Mouse (Mus musculus) thymus, adult 2 months (tissue): Measurements from ENCODE around the gene Stk32b. TPM values are rescaled to one million over a fixed set of nuclear protein-coding genes. Genes with fewer than 3 reads are reported as not detected.

ENCODE experiments used
- DNase-seq: peaks from one replicate; pipeline ENCODE4 v3.0.0; 2021
- H3K27ac ChIP-seq: fragments of 200-500 bp; 2 replicates; pipeline ENCODE4 v1.5.1; 2012; ENCODE audit warnings: low read length, control low read depth; ENCODE audit not compliant: control insufficient read depth, insufficient read depth
- H3K27me3 ChIP-seq: fragments of 200-500 bp; 2 replicates; pipeline ENCODE4 v1.6.1; 2012; ENCODE audit warnings: mild to moderate bottlenecking, low read length, moderate library complexity, mixed read lengths; ENCODE audit not compliant: control insufficient read depth, insufficient read depth
- H3K36me3 ChIP-seq: fragments of 200-500 bp; 2 replicates; pipeline ENCODE4 v1.6.1; 2012; ENCODE audit warnings: mild to moderate bottlenecking, low read length, moderate library complexity; ENCODE audit not compliant: control insufficient read depth, insufficient read depth
- H3K4me1 ChIP-seq: fragments of 200-500 bp; replicated peaks from 2 replicates; pipeline ENCODE4 v1.6.1; 2012; ENCODE audit warnings: low read length; ENCODE audit not compliant: control insufficient read depth, insufficient read depth
- H3K4me3 ChIP-seq: fragments of 200-500 bp; 2 replicates; pipeline ENCODE4 v1.5.1; 2012; ENCODE audit warnings: mild to moderate bottlenecking, low read length, control low read depth, moderate library complexity; ENCODE audit not compliant: control insufficient read depth, insufficient read depth
- CTCF ChIP-seq: fragments of 200-500 bp; IDR thresholded peaks from 2 replicates; pipeline ENCODE4 v1.5.1; 2012; ENCODE audit warnings: mild to moderate bottlenecking, control low read depth, low read length, moderate library complexity, borderline replicate concordance; ENCODE audit not compliant: control insufficient read depth, poor library complexity, insufficient read depth; ENCODE audit errors: extremely low read depth
- POLR2A ChIP-seq: fragments of 200-500 bp; IDR thresholded peaks from 2 replicates; pipeline ENCODE4 v1.6.1; 2012; ENCODE audit warnings: mild to moderate bottlenecking, low read length, control low read depth, moderate library complexity; ENCODE audit not compliant: control insufficient read depth, poor library complexity, insufficient read depth; ENCODE audit errors: extremely low read depth
- WGBS: fragments of 180-500 bp; shearing (Covaris S2); methylation state at CpG from one replicate; pipeline ENCODE4 v1.1.7; 2018; 5-methylcytosine and 5-hydroxymethylcytosine counted together
- polyA plus RNA-seq: library from polyadenylated mRNA; depleted of rRNA; stranded (reverse); fragments of >200 nt; gene quantifications from 2 replicates; pipeline ENCODE4 v1.2.3, GENCODE M21; 2012

Gene Stk32b
- polyA plus RNA-seq, 1 experiment, result 0.28 TPM

DNA sequence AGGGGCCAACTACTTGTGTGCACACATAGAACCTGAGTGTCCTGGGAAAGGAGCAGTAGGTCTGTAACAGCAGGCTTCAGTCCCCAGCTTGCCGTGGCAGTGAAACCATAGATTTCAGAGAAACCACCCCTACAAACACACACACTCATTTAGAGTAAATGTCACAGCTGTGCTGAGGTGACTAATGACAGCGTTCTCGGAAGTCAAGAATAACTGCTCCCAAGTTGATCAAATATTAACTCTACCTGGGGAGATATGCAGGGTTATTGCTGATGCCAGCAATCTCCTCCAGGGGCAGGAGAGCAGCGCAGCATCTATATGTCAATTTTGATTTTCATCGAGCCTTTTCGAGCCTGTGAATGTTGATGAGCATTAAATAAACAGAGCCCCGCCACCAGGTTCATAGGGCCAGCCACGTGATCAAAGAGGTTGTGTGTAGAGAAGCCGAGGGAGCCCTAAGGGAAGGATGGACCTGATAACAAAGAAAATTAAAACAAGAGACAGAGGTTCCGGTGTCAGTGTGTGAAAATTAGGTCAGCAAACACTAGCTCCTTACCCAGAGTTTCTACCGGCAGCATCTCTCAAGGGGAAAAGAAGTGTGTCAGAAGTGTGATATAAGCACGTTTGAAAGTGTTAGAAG is 210.0 kb downstream of the Stk32b start:
- Histone ChIP-seq H3K27ac (no peak overlapping the region), H3K4me1 (no peaks in the 10 kb centered on the region), H3K27me3 (no peaks in the 10 kb centered on the region), H3K4me3 (no peak overlapping the region), H3K36me3 (no peaks in the 10 kb centered on the region)
- no peak for TF ChIP-seq CTCF
- TF ChIP-seq POLR2A, result no peak
- 88% methylated on average over 12 of the region's 12 CpGs for WGBS
- no peak for DNase-seq

- no peak overlapping the region for H3K4me3 ChIP-seq
- no peaks in the 10 kb centered on the region for H3K36me3 ChIP-seq
- no peak overlapping the region for H3K27ac ChIP-seq
- DNase-seq, result no peak
- H3K4me1 ChIP-seq, result no peaks in the 10 kb centered on the region
- TF ChIP-seq POLR2A, result no peak
- no peak for TF ChIP-seq CTCF
- H3K27me3 ChIP-seq, result no peaks in the 10 kb centered on the region
- WGBS, result 98% methylated on average over 3 of the region's 3 CpGs
Observed at GRCm38 (mm10) chr5:37494984-37495476, 221.9 kb downstream of the Stk32b start.

- no peak for TF ChIP-seq POLR2A
- 73% methylated on average over 3 of the region's 3 CpGs for WGBS
- no peak for DNase-seq
- H3K27me3 ChIP-seq, result no peaks in the 10 kb centered on the region
- no peak overlapping the region for H3K27ac ChIP-seq
- no peaks in the 10 kb centered on the region for H3K4me1 ChIP-seq
- H3K4me3 ChIP-seq, result no peak overlapping the region
- H3K36me3 ChIP-seq, result no peaks in the 10 kb centered on the region
Observed at GRCm38 (mm10) chr5:37472025-37472608, 244.9 kb downstream of the Stk32b start.

DNA sequence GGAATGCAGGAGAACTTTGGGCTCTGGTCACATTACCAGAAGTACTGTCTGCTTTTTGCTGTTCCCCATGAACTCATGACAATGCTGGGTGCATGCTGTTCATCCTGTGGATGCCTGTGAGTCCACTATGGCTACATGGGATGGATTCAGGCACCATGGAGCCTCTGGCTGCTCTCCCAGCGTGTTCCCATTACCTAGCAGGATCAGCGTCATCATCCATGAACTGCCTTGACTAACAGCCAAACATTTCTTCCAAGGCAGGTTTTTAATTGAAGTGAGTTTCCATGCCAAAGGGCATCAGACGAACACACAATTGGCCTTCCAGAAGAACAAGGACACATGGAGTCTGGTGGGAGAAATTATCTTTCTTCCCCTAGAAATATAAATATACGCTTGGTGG is 245.4 kb downstream of the Stk32b start:
- H3K4me1 ChIP-seq, result no peaks in the 10 kb centered on the region
- no peak overlapping the region for H3K27ac ChIP-seq
- WGBS, result 90% methylated on average over 4 of the region's 4 CpGs
- no peak overlapping the region for H3K4me3 ChIP-seq
- no peaks in the 10 kb centered on the region for H3K27me3 ChIP-seq
- no peaks in the 10 kb centered on the region for H3K36me3 ChIP-seq
- no peak for DNase-seq
- TF ChIP-seq POLR2A (no peak), CTCF (no peak)

- no peaks in the 10 kb centered on the region for H3K27me3 ChIP-seq
- no peak overlapping the region for H3K27ac ChIP-seq
- TF ChIP-seq CTCF (no peak), POLR2A (no peak)
- H3K36me3 ChIP-seq, result no peaks in the 10 kb centered on the region
- H3K4me3 ChIP-seq, result no peak overlapping the region
- H3K4me1 ChIP-seq, result no peaks in the 10 kb centered on the region
- WGBS, result 69% methylated on average over 5 of the region's 5 CpGs
- DNase-seq, result no peak
Observed at GRCm38 (mm10) chr5:37469031-37469430, 247.9 kb downstream of the Stk32b start.

DNA sequence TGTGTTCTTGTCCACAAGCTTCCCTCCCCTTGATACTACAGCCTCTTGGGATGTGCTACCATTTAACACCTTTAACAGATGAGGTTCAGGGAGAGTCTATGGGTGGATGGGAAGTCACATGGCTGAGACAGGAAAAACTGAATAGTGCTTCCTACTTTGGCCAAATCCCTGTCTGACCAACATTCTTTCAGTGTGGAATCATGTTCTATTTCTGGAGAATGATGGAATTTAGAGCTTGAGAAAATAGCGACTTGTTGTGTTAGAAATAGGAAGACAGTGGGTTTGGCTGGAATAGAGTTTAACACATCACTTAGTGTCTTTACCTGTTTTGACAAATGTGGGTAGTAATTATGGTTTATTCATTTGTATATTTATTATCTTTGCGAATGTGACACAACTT is 249.3 kb downstream of the Stk32b start:
- TF ChIP-seq CTCF, result no peak
- TF ChIP-seq POLR2A, result no peak
- 62% methylated on average over 2 of the region's 2 CpGs for WGBS
- no peaks in the 10 kb centered on the region for H3K36me3 ChIP-seq

More for the DNA sequence above, 249.3 kb downstream of the Stk32b start:
- Histone ChIP-seq H3K4me1 (no peaks in the 10 kb centered on the region), H3K27me3 (no peaks in the 10 kb centered on the region), H3K27ac (no peak overlapping the region), H3K4me3 (no peak overlapping the region)
- DNase-seq, result no peak
